Mouse (Mus musculus) ovary, postnatal 10 days (tissue): ENCODE results near the gene Mrm2.

Experiments
- DNase-seq: peaks from one replicate; pipeline ENCODE4 v3.0.0; 2022; ENCODE audit warnings: low spot score

The Mrm2 gene

GRCm38 (mm10) chr5:140345244-140345643 lies 13.5 kb upstream of the Mrm2 start:
- no peak for DNase-seq

- DNase-seq, result no peak
Measured at GRCm38 (mm10) chr5:140342880-140343279, 11.2 kb upstream of the Mrm2 start.

- DNase-seq, result no peak
Measured at GRCm38 (mm10) chr5:140339836-140340235, 8.1 kb upstream of the Mrm2 start.

GRCm38 (mm10) chr5:140338779-140339178 lies 7.1 kb upstream of the Mrm2 start:
- DNase-seq, result no peak

DNA sequence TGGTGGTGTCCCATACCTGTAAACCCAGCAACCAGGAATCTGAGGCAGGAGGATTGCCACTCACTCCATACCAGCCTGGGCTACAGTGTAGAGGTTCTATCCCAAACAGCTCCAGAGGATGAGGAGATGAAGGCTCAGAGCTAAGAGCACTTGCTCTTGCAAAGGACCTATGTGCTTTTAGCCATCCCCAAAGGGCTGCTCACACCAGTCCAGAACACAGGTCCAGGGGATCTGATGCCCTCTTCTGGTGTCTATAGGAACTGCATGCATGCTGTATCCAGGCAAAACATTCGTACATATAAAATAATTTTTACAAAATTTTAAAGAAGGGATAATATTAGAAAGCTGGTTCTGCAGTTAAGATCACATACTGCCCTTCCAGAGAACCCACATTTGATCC lies 5.0 kb upstream of the Mrm2 start:
- no peak for DNase-seq

- DNase-seq, result no peak
Measured at GRCm38 (mm10) chr5:140333631-140334030, 1.9 kb upstream of the Mrm2 start.

DNA sequence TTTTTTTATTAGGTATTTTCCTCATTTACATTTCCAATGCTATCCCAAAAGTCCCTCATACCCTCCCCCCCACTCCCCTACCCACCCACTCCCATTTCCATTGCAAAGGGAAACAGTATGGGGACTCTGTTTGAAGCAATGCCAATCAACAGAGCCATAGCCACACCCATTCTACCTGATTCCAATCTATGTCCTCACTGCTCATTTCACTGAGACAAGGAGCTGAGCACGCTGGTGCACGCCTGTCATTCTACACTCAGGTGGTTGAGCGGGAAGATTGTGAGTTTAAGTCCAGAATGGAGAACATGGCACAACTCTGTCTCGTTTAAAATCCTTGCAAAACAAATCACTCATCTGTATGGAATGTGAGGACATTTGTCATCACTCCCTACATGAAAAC lies 821 bp upstream of the Mrm2 start:
- no peak for DNase-seq

GRCm38 (mm10) chr5:140324058-140324457 lies 7.6 kb downstream of the Mrm2 start:
- DNase-seq, result no peak

DNA sequence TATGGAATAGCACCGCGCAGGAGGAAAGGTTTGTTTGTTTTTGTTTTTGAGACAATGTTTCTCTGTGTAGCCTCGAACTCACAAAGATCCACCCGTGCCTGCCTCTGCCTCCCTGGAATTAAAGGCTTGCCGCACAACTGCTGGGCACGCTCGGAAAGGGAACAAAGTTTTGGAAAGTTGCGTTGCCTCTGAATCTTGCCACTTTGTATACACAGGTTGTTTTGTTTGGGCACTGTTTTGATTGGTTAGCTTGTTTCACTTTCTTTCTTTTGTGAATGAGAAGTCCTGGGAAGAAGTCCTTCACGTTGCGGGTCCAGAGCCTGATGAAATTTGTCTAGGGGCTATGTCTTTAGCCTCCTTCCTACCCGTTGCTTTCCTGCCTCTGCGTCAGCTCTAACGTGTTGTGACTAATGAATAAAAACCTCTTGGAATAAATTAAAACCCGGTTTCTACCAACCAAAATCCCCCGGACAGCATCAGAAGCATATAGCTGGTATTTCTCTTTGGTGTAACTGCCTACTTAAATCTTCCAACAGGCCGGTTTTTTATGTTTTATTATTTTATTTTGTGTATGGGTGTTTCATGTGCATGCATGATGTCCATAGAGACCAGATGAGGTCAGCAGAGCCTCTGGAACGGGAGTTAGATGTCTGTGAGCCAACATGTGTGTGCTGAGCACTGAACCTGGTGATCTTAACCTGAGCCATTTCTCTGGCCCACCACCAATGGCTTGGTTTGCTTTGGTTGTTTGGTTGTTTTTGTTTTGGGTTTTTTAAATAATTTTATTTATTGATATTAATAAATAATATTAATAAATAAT lies 9.7 kb downstream of the Mrm2 start:
- DNase-seq, result no peak

DNA sequence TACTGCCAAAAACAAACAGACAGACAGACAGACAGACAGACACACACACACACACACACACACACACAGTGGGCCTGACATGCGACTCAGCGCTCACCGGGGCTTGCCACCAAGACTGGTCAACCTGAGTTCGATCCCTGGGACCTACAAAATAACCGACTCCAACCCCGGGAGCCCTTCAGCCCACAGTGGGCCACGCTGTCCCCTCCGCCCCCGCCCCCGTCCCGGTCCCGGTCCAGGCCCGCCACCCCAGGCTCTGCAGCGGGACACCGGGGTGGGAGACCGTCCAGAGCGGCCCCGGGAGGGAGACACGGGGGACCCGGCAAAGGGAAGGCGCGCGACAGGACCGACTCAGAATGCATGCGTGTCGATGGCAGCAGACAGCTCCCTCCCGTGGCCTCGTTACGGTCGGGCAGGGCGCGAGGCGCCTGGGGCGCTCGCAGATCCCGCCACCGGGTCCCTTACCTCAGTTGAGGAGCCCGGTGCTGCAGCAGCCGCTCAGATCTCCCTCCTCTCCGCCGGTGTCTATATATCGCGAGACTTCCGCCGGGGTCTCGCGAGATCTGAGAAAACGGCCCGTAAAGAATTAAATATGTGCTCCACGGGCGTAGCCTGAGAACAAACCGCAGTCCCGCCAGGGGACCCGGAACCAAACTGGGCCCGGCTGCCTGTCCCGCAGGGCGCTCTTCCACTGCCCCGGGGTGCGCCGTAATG lies 10.5 kb downstream of the Mrm2 start, which contains the start of the genes Mad1l1 and Nudt1:
Mad1l1 (minus strand) TSS at position 511 of the 714 bp plus-strand sequence.
Nudt1 (plus strand) TSS at position 615 of the 714 bp plus-strand sequence.
- peak; percentile 83 for DNase-seq

GRCm38 (mm10) chr5:140316716-140317115 lies 15.0 kb downstream of the Mrm2 start:
- DNase-seq, result no peak

GRCm38 (mm10) chr5:140307602-140308001 lies 24.1 kb downstream of the Mrm2 start:
- no peak for DNase-seq

DNA sequence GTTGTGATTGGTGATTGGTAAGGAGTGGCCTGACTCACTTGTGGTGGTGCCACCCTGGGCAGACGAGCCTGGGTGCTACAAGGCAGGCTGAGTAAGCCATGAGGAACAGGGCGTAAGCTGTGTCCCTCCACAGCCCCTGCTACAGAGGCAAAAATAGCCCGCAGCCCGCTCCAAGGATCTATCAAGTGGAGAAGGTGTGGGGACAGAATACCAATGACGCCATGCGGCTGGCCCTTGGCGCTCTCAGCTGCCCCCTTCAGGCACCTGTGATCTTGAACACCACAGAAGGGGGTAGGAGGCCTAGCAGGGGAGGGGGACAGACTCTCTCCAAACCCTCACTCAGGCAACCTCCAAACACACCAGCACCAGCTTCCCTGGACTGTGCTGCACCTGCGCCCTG lies 25.7 kb downstream of the Mrm2 start:
- DNase-seq, result no peak

GRCm38 (mm10) chr5:140298291-140298690 lies 33.4 kb downstream of the Mrm2 start:
- no peak for DNase-seq

GRCm38 (mm10) chr5:140292152-140292551 lies 39.5 kb downstream of the Mrm2 start:
- DNase-seq, result no peak

DNA sequence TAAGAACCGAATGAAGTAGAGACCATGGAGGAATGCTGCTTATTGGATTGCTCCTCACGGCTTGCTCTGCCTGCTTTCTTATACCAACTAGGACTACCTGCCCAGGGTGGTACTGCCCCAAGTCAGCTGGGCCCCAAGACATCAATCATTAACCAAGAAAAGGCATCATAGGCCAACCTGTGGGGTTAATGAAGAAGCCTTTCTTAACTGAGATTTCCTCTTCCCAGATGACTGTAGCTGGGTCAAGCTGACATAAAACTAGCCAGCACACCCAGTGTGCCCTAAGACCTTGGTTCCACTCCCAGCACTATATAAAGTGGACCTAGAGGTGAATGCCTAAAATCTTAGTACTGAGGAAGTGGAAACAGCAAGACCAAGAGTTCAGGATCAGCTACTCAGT lies 42.5 kb downstream of the Mrm2 start:
- DNase-seq, result no peak

DNA sequence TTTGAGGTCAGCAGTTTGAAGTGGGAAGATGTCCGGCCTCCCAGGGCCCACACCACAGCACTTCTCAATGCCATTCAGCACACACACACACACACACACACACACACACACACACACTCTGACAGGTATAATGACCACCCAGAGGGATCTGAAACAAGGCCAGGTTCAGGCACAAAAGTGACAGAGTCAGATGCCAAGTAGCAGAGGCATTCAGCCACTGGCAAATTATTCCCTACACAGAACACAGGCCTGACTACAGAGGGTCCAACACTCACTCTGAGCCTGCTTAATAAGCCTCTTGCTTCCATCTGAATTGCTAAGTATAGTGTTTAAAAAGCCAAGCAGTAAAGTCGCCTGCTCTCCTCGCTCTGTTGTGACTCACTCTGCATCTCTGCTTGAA lies 43.4 kb downstream of the Mrm2 start:
- no peak for DNase-seq

GRCm38 (mm10) chr5:140284761-140285160 lies 46.9 kb downstream of the Mrm2 start:
- no peak for DNase-seq

GRCm38 (mm10) chr5:140284011-140284410 lies 47.7 kb downstream of the Mrm2 start:
- no peak for DNase-seq

DNA sequence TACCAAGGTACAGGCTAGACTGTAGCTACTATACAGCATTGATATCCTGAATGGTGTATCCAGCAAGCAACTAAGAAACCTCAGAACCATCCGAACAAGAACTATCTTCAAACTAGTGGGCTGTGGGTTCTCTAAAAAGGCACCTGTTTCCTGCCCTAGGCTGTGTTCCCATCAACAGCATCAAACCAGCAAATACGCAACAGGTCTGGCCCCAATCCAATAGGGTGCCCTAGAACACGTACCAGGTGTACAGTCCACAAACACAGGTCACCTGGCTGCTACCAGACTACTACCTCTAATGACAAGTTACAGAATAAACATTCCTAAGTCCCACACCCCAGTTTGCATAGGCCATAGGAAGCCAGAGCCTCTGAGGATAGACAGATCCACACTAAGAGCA lies 48.8 kb downstream of the Mrm2 start:
- DNase-seq, result no peak

GRCm38 (mm10) chr5:140282376-140282775 lies 49.3 kb downstream of the Mrm2 start:
- DNase-seq, result no peak

- no peak for DNase-seq
Measured at GRCm38 (mm10) chr5:140280205-140280604, 51.5 kb downstream of the Mrm2 start.
